Mouse (Mus musculus): ENCODE results near the gene Trpv2.

Gene Trpv2

DNA sequence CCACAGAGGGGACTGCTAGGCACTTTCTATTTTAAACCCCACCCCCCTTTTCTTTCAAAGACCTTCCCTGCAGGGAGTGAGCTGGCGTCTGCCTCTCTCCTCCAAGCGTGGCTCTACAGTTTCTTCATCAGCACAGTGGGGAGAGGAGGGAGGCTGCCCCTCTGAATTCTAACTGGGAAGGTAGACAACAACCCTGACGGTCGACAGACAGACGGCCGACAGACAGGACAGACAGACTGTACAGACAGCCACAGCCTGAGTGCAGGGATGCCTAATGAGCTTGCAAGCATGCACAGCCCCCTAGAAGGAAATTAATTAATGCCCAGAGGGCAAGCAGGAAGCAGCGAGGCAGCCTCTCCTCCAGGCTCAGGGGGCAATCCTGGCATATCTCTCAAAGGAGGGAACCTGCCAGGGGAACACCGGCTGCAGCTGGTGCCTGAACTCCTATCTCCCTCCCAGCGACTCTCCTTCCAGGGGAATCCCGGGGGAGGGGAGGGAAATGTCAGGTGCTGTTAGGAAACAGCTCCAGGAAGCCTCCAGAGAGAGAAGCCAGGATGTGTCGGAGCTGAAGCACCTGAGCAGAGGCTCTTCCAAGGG lies 56.0 kb downstream of the Trpv2 start:
- DNase-seq (ENCODE audit: low spot score) = no peak

DNA sequence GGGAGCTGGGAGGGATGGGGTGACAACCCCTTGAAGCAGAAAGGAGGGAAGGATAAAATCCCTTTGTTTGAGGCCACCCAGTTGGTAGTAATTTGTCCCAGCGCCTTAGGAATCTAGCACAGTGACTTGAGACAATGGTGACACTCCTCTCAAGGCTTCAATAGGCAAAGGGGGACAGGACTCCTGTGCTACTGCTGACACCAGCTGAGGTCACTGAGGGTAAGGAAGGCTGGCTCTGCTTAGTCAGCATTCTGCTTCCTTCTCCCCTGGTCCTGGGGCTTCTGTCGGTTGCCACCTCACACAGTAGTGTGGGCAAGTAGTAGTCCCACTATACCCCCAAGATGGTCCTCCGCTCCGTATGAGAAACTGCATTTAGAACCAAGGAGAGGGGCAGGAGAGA lies 56.9 kb downstream of the Trpv2 start:
- no peak for DNase-seq (ENCODE audit: low spot score)

DNA sequence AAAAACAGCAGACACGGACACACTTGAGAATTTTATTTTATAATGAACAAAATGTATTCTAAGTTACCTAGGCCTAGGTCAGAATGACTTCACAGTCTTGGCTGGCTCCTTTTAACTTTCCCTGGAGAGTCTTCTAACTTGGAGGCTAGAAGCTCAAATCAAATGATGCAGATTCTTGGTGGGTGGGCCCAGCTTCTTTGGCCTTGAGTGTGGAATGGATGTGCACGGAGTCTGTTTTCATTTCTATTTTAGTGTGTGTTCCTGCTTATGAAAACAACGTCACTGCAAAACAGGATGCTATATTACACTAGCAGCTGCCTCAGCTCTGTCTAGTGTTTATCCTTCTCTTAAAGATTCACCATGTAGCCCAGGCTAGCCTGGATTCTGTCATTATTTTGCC lies 61.1 kb downstream of the Trpv2 start:
- no peak for DNase-seq (ENCODE audit: low spot score)

DNA sequence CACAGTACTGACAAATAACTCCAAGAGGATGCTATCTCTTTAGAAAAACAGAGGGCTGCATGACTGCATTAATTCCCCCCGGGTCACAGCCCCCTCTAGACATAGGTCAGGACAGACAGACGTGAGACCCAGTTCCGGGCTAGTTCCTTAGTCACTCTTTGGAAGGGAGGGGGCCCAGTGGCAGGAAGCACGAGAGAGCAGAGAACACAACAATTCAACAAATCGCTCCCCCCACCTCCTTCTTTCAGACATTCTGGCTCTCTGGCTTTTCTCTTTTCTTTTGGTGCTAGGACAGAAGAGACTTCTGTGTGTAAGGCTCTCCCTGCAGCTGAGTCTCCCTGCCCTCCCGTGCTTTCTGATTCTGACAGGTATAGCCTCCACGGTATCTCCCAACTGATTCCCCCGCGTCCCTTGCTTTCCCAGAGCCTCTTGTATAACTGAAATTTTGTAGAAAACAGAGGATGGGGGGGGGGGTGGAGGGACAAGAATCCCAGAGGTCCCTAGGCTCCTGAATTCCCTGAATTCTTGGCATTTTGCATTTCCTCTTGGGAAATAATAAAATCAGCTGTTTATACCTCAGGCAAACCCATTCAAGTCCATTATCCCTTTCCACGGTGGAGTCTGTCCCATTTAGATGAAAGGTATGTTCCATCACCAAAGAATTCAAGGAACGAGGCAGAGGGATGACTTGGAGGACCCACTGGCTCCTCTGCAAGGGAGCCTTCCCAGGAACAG lies 62.0 kb downstream of the Trpv2 start:
- DNase-seq (ENCODE audit: low spot score) = no peak

DNA sequence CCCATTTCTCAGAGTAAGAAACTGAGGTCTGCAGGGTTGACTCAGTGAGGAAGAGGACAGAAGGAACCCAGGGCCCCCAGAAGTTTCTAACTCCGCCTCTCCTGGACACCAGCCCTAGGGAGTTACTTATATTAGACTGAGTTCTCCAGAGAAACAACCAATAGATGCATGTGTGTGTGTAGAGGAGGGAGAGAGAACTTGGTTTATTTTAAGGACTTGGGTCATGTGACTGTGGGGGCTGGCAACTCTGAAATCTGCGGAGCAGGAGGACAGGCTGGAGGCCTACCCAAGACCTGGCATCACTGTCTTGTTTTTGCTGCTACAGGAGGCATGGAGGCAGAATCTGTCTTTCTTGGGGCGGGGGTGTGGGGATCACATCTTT lies 62.5 kb downstream of the Trpv2 start:
- no peak for DNase-seq (ENCODE audit: low spot score)

DNA sequence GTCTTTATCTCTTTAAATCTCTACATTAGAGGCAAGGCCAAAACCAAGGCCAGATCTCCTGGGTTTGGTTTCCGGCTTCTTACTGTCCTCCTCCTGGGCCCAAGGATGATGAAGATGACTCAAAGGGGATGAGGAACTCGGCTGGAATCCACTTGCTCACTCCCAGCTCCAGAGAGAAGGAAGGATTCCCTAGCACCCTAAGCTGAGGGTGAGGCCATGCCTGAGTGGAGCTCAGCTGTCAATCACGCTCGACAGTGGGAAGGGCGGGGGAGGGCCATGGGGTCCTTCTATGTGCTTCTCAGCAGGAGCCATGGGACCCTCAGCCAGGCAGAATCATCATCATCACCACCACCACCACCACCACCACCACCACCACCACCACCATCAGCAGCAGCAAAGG lies 63.1 kb downstream of the Trpv2 start:
- no peak for DNase-seq (ENCODE audit: low spot score)

DNA sequence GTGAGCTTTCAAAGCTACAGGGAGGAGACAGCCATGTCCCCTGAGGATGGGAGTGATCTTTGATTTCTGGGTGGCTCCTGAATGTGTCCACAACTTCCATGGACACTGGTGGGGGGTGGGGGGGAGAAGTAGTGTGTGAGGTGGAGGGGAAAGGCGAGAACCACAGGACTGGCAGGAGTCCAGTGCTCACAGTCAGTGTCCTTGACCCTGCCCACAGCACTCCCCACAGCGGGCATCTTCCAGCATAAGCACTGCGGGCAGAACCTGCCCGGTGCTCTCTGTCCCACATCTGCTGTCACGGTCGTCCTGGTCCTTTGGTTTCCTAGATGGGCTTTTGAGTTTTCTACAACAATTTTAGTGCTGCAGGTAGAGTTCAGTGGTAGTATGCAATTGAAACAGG lies 63.5 kb downstream of the Trpv2 start:
- no peak for DNase-seq (ENCODE audit: low spot score)

DNA sequence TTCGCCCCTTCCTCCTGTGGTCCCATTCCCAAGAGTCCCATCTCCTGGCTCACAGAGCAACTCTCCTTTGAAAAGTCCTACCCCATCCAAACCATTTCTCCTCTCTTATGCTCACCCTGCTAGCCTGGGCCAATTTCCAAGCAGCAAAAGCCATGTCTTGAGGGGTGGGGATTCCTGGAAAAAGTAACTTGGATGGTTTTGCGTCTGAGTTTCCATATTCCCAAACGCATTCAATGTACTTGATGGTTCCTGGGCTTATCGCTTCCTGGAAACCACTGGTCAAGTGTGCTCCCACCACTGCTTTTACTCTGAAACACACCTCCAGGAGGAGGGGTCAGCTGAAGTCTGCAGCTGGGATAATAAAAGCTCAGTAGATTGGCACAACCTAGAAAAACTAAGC lies 64.1 kb downstream of the Trpv2 start:
- no peak for DNase-seq (ENCODE audit: low spot score)

DNA sequence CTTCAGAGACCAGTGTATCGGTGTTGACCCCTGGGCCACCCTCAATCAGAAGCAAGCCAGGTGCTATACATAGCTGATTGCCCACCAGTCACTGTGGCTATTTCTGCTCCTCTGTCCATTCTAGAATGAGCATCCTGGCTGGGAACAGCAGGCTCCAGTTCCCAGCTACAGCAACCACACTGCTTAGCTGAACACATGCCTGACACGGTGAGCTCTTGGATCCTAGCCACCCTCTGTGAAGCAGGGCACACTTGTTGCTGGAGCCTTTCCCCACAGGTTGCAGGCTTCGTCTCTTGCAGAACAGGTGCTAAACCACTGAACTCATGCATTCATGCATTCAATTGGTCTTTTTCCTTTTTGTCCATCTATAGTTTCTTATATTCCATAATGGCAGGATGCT lies 66.1 kb downstream of the Trpv2 start:
- DNase-seq (ENCODE audit: low spot score) = no peak

DNA sequence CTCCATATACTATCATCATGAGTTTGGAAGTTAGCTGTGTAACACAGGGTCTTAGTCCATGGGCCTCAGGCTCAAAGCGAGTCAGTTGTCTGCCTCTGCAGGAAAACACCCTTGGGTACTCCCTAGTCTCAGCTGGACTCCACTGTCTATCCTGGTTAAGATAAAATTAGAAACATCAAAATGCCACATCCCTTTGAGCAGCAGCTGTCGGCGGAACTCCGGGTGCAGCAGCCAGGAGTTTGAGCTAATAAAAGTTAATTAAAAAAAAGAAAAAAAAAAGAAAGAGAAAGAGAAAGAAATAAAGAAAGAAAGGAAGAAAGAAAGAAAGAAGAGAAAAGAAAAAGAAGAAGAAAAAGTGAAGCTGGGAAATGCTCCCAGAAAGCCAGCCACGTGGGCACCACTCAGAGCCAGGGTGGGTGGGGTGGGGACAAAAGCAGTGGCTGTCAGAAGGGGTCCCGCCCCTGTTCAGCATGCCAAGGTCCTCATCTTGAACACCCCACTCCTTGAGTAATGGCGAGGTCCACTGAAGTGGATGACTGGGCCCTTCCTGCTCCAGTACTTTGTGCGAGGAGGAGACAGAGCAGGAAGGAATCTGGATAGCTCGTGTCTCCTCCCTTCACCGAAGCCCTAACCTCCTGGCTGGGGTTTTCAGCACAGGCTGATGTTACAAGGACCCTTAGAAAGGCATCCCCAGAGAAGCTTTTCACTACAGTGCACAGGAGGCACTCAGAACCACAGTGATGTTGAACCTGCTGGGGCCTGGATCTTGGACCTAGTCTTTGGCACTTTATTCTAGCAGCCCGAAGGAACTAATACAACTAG lies 67.9 kb downstream of the Trpv2 start:
- no peak for DNase-seq (ENCODE audit: low spot score)

DNA sequence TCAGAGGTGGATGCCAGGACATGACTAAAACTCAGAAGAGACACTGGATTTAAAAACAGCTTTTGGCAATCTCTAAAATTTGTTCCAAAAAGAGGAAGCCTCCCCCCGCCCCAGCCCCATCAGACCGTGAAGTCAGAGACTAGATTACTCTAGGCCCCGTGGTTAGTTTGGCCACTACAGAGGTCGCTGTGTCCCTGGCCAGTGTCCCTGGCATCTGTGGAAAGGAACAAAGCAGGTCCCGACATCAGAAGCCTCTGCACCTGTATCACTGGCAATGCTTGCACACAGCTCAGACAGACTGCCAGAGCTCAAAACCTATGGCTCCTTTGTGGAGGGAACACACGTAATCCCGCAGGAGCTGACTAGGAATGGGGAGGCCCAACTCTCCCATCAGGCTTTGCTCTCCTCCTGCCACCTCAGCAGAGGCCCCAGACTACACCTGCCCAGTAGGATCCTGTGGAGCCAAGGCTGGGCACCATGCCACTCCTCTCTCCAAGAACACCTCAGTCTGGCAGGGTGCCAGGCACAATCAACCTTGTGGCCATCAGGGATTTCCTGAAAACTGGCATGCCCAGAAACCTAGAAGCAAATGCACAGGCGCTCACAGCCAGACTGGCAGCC lies 68.8 kb downstream of the Trpv2 start:
- no peak for DNase-seq (ENCODE audit: low spot score)

DNA sequence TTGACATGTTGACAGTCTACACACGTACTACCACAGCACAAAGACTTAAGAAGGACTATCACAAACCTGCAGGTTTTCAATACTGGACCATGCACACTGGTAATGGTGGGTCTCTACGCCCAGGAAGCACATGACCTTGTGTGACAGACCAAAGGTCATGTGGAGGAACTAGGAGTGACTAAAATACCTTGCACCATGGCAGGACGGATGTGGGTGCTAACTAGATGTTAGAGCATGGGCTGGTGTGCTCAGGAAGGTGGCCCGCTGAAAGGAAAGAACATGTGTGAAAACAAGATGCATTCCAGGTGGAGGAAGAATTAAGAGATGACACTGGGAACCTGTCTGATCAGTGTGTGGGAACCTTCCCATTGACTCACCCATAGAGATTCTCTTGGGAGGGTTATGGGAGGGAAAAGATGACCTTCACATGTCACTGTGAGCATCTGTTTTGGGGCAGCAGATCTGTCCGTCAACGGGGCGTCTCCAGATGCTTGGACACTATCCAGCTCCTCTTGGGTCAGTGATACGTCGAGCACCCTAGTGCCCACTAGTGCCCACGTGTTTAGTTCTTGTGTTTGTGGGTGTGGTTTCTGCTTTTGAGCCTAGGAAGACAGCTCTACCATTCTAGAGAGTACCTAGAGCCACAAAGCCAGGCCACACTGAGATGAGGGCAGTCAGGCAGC lies 69.5 kb downstream of the Trpv2 start:
- no peak for DNase-seq (ENCODE audit: low spot score)

DNA sequence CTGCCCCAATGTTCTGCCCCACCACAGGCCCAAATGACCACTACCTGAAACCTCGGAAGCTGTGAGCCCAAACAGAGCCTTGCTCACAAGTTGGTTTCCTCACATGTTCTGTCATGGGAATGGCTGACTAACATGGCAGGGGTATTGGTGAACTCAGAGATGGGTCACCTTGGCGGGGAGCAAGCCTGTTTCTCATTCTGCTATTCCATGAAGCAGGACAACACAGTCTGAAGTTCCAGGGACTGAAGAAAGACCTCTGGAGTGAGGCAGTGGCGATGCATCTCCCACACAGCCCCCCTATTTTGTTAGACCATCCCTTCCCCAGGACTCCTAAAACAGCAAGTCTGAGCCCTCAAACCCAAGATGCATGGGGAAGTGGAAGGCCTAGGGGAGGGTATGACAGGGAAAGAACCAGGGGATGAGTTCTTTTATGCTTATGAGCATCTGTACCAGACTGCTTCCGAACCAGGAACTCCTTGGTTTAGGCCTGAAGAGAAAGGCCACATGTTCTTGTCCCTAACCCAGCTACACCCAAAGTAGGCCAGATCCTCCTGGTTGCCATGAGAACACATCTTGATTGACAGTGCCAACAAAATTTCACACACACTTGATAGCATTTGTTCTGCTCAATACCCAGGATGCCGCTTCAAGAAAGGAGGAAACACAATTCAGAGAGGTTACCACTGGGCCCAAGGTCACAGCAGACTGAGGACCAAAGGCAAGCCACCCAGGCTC lies 70.5 kb downstream of the Trpv2 start:
- DNase-seq (ENCODE audit: low spot score) = no peak

DNA sequence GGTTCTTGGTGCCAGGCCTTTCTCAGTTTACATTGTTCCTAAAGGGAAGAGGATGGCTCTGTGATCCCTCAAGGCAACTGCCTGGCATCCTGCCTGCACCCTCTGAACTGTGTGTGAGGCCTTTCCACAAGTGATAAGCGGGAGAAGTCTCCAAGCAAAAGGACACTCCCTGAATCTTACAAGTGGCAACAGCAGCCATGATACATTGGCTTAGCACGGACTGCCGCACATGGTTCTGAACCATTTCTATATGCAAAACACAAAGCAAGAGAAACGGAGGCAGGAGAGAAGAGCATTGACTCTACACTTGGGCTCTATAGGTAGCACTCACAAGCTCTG lies 71.0 kb downstream of the Trpv2 start:
- DNase-seq (ENCODE audit: low spot score) = no peak

DNA sequence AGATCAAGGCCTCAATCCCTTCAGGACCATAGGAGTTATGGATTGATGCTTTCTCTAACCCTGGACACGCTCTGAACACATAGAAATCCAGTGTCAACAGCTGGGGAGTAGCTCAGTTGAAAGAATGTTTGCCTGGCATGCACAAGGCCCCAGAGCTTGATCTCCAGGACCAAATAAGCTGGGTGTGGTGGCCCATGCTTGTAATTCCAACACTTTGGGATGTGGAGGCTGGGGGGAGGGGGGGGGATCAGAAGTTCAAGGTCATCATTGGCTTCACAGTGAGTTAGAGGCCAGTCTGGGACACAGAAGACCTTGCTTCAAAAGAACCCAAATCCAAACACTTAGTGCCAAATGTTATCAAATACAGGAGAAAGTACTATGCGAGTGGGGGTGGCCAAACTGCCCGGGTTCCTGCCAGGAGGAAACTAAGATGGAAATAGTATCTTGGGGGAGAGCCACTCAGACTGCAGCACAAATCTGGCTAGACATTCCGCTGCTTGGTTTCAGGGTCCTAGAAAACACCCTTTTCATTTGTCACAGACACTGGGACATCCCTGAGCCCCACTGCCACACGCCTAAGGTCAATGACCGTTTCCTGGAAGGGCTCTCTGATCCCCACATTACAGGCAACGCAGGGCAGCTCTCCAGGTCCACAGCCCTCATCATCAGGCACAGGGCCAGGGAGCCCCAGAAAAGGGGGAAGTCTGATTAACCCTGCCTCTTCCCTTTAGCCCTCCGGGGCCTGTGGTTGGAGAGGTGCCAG lies 71.6 kb downstream of the Trpv2 start:
- no peak for DNase-seq (ENCODE audit: low spot score)

DNA sequence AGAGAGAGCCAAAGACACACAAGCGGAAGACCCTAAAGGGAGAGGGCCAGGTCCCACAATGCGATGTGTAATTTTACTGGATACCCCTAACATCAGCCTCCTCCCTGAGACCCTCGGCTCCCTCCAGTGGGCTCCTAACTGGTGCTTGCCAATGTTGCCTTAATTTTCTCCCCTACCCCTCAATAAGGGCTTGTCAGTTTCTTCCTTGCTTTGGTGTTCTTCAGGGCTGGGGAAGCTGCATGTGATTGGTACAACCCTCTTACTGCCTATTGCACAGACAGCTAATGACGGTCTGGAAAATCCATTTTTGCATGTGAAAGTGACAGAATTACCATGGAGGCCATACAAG lies 72.2 kb downstream of the Trpv2 start:
- no peak for DNase-seq (ENCODE audit: low spot score)

DNA sequence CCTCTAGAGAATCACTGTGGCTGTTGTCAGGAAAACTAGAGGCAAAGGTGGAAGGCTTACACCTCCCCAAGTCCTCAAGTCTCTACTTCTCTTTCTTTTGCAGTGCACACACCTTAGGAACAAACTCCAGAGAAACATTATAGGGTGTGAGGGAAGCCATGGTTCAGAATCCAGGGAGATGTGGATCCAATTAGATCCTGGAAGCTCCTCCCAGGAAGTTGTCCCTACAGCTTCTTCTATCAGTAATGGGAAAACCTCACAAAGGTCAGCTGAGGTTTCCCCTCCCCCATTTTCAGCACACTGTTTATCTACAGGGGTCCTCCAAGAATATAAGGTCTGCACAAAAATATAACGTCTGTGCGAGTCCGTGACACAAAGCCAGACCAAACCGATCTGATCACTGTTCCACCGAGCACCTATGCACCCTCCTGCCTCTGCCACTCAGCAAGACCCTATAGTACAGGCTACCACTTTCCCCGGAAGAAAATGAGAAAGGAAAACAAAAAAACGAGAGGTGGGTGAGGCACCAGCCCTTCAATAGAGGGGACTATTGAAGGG lies 72.8 kb downstream of the Trpv2 start:
- no peak for DNase-seq (ENCODE audit: low spot score)

DNA sequence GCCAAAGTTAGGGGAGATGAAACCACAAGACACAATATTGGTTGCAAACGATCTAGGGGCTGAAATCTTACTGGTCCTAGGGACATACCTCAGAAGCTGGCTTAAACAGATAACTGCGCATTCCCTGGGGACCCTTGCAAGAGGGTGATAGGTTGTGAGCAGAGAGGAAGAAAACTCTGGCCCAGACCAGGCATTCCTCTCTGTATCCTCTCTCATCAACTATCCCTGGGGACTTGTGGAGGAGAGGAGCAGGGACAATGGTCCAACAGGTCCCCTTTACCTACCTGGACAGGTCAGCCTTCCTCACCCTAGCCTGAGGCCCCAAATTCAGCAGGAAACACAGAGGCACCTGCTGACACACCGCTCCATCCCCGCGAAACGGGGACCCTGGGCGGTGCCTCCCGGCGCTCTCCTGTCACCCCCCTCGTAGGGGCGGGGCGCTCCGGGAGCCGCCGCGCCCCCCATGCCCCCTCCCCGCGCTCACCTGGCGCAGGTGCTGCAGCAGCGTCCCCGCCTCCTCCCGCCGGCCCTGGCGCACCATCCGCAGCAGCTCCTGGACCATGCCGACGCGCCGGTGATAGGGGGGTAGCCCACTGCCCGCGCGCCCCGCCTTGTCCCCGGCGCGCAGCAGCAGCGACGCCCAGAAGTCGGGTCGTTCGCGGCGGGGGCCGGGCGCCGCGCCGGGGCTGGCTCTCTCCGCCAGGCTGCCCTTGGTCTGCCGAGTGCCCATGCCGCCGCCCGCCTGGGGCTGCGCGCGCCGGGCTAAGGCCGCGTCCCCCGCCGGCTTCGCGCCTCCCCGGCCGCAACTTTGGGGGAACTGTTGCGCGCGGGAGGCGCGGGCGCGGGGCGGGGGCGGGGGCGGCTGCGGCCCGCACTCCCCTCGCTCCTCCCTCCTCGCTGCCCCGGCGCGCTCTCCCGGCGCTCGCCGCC lies 73.6 kb downstream of the Trpv2 start, which contains the start of gene Lrrc75a:
TSS of gene Lrrc75a (minus strand) at position 863 of the 930 bp plus-strand sequence.
- peak; percentile 39 for DNase-seq (ENCODE audit: low spot score)

DNA sequence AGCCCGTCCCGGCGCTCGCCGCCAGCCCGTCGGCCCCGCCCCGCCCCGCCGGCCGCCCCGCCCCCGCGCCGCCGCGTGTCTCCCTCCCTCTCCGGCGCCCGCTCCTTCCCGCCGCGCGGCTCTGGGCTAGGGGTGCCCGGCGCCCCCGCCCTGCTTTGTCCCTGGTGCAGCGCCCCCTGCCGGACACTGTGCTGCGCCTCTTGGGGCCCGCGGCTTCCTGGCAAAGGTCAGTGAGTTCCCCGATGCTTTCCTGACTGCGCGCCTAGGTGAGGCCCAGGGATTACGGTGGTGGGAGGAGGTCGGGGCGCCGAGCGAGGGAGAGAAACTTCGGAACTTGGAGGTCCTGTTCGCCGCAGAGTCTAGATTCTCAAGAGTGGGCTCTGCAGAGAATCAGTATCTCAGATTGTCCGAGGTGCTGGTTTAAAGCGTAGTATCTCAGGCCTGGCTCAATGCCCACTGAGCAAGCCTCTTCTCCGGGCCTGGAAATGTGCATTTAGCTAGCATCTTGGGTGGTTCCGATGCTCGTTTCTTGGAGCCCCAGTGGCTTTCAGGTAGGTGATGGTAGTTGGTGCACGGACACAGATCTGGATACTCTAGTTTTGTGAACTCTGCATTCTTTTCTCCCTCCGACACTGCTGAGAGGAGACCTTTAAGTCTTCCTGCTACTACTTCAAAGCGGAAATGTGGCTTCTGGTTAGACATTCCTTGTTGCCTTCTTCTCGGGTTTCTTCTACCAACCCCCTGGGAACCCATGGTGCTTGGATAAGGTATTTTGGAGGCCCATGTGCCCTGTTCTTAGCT lies 74.5 kb downstream of the Trpv2 start, which contains the start of gene Mmgt2:
TSS of gene Mmgt2 (plus strand) at position 74 of the 801 bp plus-strand sequence.
- peak; percentile 99 for DNase-seq (ENCODE audit: low spot score)
